ENCODE assay signal across 13 mouse cellular contexts in genomic region chr2:102142654-102143271, GRCm38 (mm10). TPM values are rescaled to one million over a fixed set of nuclear protein-coding genes. Genes with fewer than 3 reads are reported as not detected.
DNase-seq lines count a peak whose midpoint lies in the region; ATAC-seq and TF ChIP-seq lines count a peak whose summit lies in the region.
"Had no signal": no experiment of that assay in that cellular context is flagged by ENCODE, and none has a peak within 500 bp of the region (broad histone marks: within the 10 kb centered on the region; RNA-seq: fewer than 3 reads in every experiment).

No protein-coding gene starts in this region.

- H3K4me1 ChIP-seq in forebrain, embryonic 14.5 days (ENCODE audit: control insufficient read depth, insufficient read depth, low read length), result peaks cover 14% of the 10 kb centered on the region
- H3K4me1 ChIP-seq in forebrain, embryonic 16.5 days (replicated peaks; ENCODE audit: control insufficient read depth, insufficient read depth, low read length), result peaks cover 14% of the 10 kb centered on the region
- peaks cover 29% of the 10 kb centered on the region for H3K4me1 ChIP-seq in lung, embryonic 16.5 days (replicated peaks; ENCODE audit: control insufficient read depth, insufficient read depth, low read length)
- peaks cover 21% of the 10 kb centered on the region for H3K4me1 ChIP-seq in liver, postnatal 0 days (ENCODE audit: insufficient read depth)
- H3K4me1 ChIP-seq in stomach, postnatal 0 days (replicated peaks; ENCODE audit: control insufficient read depth, insufficient read depth), result peaks cover 18% of the 10 kb centered on the region

- 47% methylated on average over 14 of the region's 14 CpGs for WGBS in forebrain, embryonic 14.5 days
- WGBS in forebrain, embryonic 16.5 days, result 43% methylated on average over 14 of the region's 14 CpGs
- WGBS in lung, embryonic 16.5 days, result 69% methylated on average over 14 of the region's 14 CpGs
- 67% methylated on average over 14 of the region's 14 CpGs for WGBS in liver, postnatal 0 days (ENCODE audit: insufficient replicate concordance)
- WGBS in stomach, postnatal 0 days, result 64% methylated on average over 14 of the region's 14 CpGs

- no peak for ATAC-seq in forebrain, embryonic 14.5 days
- ATAC-seq in forebrain, embryonic 16.5 days, result no peak
- no peak; the same call in 1 of the 2 replicates for ATAC-seq in lung, embryonic 16.5 days (ENCODE audit: low read depth)
- peak; percentile 76 for ATAC-seq in liver, postnatal 0 days
- ATAC-seq in stomach, postnatal 0 days (ENCODE audit: low FRiP score, low TSS enrichment), result no peak
- ATAC-seq in frontal cortex, adult (ENCODE audit: low TSS enrichment), result no peak

- no peak overlapping the region for H3K4me3 ChIP-seq in forebrain, embryonic 14.5 days (ENCODE audit: low read depth, low read length)
- H3K4me3 ChIP-seq in forebrain, embryonic 16.5 days (replicated peaks; ENCODE audit: low read length), result no peak overlapping the region
- H3K4me3 ChIP-seq in lung, embryonic 16.5 days (ENCODE audit: low read length), result no peak overlapping the region
- no peak overlapping the region for H3K4me3 ChIP-seq in liver, postnatal 0 days (ENCODE audit: low read depth, low read length)
- no peak overlapping the region for H3K4me3 ChIP-seq in stomach, postnatal 0 days (ENCODE audit: low read depth, low read length)
- H3K4me3 ChIP-seq: embryonic facial prominence, embryonic 12.5 days; limb, embryonic 10.5 days had no signal

- no peak for DNase-seq in forebrain, embryonic 14.5 days (ENCODE audit: low spot score)
- DNase-seq in lung, adult 18-20 months, result no peak
- no peak for DNase-seq in liver, postnatal 0 days
- DNase-seq in stomach, postnatal 0 days (ENCODE audit: low spot score), result no peak
- DNase-seq in cerebellum, postnatal 36 days, result no peak
- DNase-seq: cerebellum, adult 11 months; heart, postnatal 36 days; right cerebral cortex, postnatal 25 days had no signal

- TF ChIP-seq EP300 in liver, postnatal 0 days (IDR thresholded peaks at IDR 0.05; ENCODE audit: low read depth), result no peak
- no peak for TF ChIP-seq EP300 in stomach, postnatal 0 days (optimal IDR thresholded peaks at IDR 0.05)

- H3K9me3 ChIP-seq in forebrain, embryonic 14.5 days (replicated peaks; ENCODE audit: control insufficient read depth, low read length), result no peaks in the 10 kb centered on the region
- no peaks in the 10 kb centered on the region for H3K9me3 ChIP-seq in forebrain, embryonic 16.5 days (ENCODE audit: control insufficient read depth, low read length)
- no peaks in the 10 kb centered on the region for H3K9me3 ChIP-seq in lung, embryonic 16.5 days (ENCODE audit: control insufficient read depth, low read length)
- H3K9me3 ChIP-seq in liver, postnatal 0 days (ENCODE audit: low read length), result no peaks in the 10 kb centered on the region
- no peaks in the 10 kb centered on the region for H3K9me3 ChIP-seq in stomach, postnatal 0 days (ENCODE audit: control insufficient read depth, low read length)
- H3K9me3 ChIP-seq: embryonic facial prominence, embryonic 12.5 days; limb, embryonic 10.5 days had no signal

- no peak overlapping the region for H3K4me2 ChIP-seq in forebrain, embryonic 14.5 days (ENCODE audit: low read length)
- H3K4me2 ChIP-seq in forebrain, embryonic 16.5 days (ENCODE audit: low read length), result no peak overlapping the region
- H3K4me2 ChIP-seq in lung, embryonic 16.5 days (ENCODE audit: low read depth, low read length), result no peak overlapping the region
- H3K4me2 ChIP-seq in liver, postnatal 0 days (ENCODE audit: low read depth, low read length), result no peak overlapping the region
- no peak overlapping the region for H3K4me2 ChIP-seq in stomach, postnatal 0 days (replicated peaks; ENCODE audit: low read depth)
- H3K4me2 ChIP-seq: embryonic facial prominence, embryonic 12.5 days had no signal

- no peak overlapping the region for H3K9ac ChIP-seq in forebrain, embryonic 14.5 days (ENCODE audit: low read length)
- H3K9ac ChIP-seq in forebrain, embryonic 16.5 days (replicated peaks; ENCODE audit: low read depth, low read length), result no peak overlapping the region
- H3K9ac ChIP-seq in lung, embryonic 16.5 days (ENCODE audit: low read length), result no peak overlapping the region
- no peak overlapping the region for H3K9ac ChIP-seq in liver, postnatal 0 days (replicated peaks)
- no peak overlapping the region for H3K9ac ChIP-seq in stomach, postnatal 0 days (ENCODE audit: low read length)
- H3K9ac ChIP-seq: embryonic facial prominence, embryonic 12.5 days had no signal

- no peaks in the 10 kb centered on the region for H3K36me3 ChIP-seq in forebrain, embryonic 14.5 days (ENCODE audit: control insufficient read depth, insufficient read depth, low read length)
- no peaks in the 10 kb centered on the region for H3K36me3 ChIP-seq in forebrain, embryonic 16.5 days (ENCODE audit: control insufficient read depth, insufficient read depth)
- H3K36me3 ChIP-seq in lung, embryonic 16.5 days (ENCODE audit: control insufficient read depth, insufficient read depth, low read length), result no peaks in the 10 kb centered on the region
- no peaks in the 10 kb centered on the region for H3K36me3 ChIP-seq in liver, postnatal 0 days (replicated peaks; ENCODE audit: insufficient read depth, low read length)
- no peaks in the 10 kb centered on the region for H3K36me3 ChIP-seq in stomach, postnatal 0 days (ENCODE audit: control insufficient read depth, insufficient read depth, low read length)
- H3K36me3 ChIP-seq: embryonic facial prominence, embryonic 12.5 days; limb, embryonic 10.5 days had no signal

- H3K27ac ChIP-seq in forebrain, embryonic 14.5 days (ENCODE audit: low read depth, low read length), result peak overlapping the region; percentile 11; the same call in 1 of the 2 replicates
- H3K27ac ChIP-seq in forebrain, embryonic 16.5 days (ENCODE audit: low read length), result no peak overlapping the region
- peak overlapping the region; percentile 68 for H3K27ac ChIP-seq in lung, embryonic 16.5 days (ENCODE audit: low read length)
- H3K27ac ChIP-seq in liver, postnatal 0 days (ENCODE audit: low read depth), result no peak overlapping the region
- peak overlapping the region; percentile 83 for H3K27ac ChIP-seq in stomach, postnatal 0 days (replicated peaks)
- H3K27ac ChIP-seq: embryonic facial prominence, embryonic 12.5 days; limb, embryonic 10.5 days had no signal

- no peaks in the 10 kb centered on the region for H3K27me3 ChIP-seq in forebrain, embryonic 14.5 days (replicated peaks; ENCODE audit: control insufficient read depth, insufficient read depth, low read length)
- H3K27me3 ChIP-seq in forebrain, embryonic 16.5 days (replicated peaks; ENCODE audit: control insufficient read depth, insufficient read depth, low read length), result no peaks in the 10 kb centered on the region
- no peaks in the 10 kb centered on the region for H3K27me3 ChIP-seq in lung, embryonic 16.5 days (ENCODE audit: control insufficient read depth, insufficient read depth, low read depth, low read length)
- no peaks in the 10 kb centered on the region for H3K27me3 ChIP-seq in liver, postnatal 0 days (ENCODE audit: insufficient read depth, low read length)
- no peaks in the 10 kb centered on the region for H3K27me3 ChIP-seq in stomach, postnatal 0 days (ENCODE audit: control insufficient read depth, insufficient read depth, low read length)
- H3K27me3 ChIP-seq: embryonic facial prominence, embryonic 12.5 days had no signal

- no peak for TF ChIP-seq CTCF in liver, postnatal 0 days (IDR thresholded peaks at IDR 0.05; ENCODE audit: low read depth)
- no peak for TF ChIP-seq CTCF in stomach, postnatal 0 days (IDR thresholded peaks at IDR 0.05; ENCODE audit: low read depth)

RNA-seq across cellular contexts. Expression of gene Ldlrad3, which starts 43.4 kb away (rescaled TPM):
- polyA plus RNA-seq in forebrain, embryonic 14.5 days (2014; fragmentation: Nextera tagmentation; extraction: Ambion mirVana), result 18.1 and 21.1 TPM in 2 replicates
- polyA plus RNA-seq in forebrain, embryonic 16.5 days (2015; fragmentation: Nextera tagmentation; extraction: Ambion mirVana), result 29.0 and 30.6 TPM in 2 replicates
- polyA plus RNA-seq in lung, embryonic 16.5 days (2015; fragmentation: Nextera tagmentation; extraction: Ambion mirVana), result 47.2 and 50.0 TPM in 2 replicates
- polyA plus RNA-seq in liver, postnatal 0 days (2015; fragmentation: Nextera tagmentation; extraction: Ambion mirVana), result 3.8 and 4.6 TPM in 2 replicates
- polyA plus RNA-seq in stomach, postnatal 0 days (2015; fragmentation: Nextera tagmentation; extraction: Ambion mirVana), result 20.5 and 23.4 TPM in 2 replicates

Comparison
In these comparisons a context has a peak if more than half of its experiments do, and no peak if none do; other contexts are left out.
1. H3K27ac ChIP-seq: peak in forebrain, embryonic 14.5 days (single experiment), lung, embryonic 16.5 days (single experiment) and stomach, postnatal 0 days (single experiment); none in forebrain, embryonic 16.5 days (single experiment) and liver, postnatal 0 days (single experiment).